Mouse (Mus musculus): Measurements from ENCODE around the gene Aars. TPM values are rescaled to one million over a fixed set of nuclear protein-coding genes. Genes with fewer than 3 reads are reported as not detected.
"Not testable (repeated sequence)": the region's sequence is repeated elsewhere in the genome, so short reads cannot be mapped to it uniquely, and the experiment has no call there.

The Aars gene
- 27.9 and 37.2 TPM in 2 replicates for polyA plus RNA-seq (2012; rRNA removed)

DNA sequence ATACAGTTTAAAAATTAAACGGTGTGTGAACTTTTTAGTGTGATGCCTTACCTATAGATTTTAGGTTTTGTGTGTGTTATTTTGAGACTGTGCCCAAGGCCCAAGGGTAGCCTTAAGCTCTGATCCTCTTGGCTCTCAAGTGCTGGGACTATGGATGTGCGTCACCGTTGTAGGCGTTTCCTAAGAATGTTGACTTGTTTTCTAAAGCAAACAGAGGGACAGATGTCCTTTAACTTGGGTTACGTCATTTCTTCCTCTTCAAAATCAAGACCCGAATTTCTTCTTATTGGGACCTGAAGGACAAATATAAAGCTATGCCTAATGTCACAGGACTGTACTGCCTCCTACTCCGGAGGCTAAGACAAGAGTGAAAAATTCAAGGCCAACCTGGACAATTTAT is at the start of gene Aars:
Aars (plus strand) TSS at position 229 of the 400 bp plus-strand sequence.
- DNase-seq (ENCODE audit: low read depth, low spot score) = no peak
- WGBS = 90% methylated on average over 7 of the region's 7 CpGs

DNA sequence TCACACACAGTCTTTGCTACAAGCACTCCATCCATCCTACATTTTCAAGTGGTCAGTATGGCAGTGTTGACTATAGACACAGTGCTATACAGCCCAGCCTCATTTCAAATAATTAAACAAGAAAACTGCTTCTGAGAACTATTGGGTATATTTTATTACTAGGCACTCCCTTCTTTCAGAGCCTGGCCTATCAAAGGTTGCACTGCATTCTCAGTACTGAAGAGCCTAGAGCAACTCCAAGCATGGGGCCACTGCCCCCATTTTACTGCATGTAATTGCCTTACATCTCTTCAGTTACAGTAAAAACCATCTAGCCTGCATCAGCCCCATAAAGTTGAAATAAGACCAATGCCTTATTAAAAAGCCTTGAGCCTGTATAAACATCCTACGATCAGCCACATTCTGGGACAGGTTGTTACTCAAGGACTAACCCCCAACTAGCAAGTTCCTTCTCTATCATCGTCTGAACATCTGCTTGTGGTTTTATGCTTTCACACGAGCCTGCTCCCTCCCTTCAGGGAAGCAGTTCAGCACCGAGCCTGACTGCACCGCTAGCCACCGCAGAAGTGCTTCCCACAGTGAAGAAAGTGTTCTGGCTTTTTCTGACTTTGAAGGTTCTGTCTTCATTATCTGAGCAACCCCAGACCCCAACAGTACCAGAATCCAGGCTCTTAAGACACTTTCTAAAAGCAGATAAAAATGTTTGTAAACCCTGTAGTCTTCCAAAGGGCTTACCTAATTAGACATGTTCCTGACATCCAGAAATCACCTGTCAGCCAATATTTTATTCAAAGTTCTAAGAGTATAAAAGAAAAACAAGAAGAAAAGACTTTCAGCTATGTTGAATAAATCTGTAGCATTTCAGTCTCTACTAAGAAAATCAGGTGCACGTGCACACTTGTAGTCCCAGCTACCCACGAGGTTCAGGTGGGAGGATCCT is 44.9 kb upstream of the Aars start:
- no peak for DNase-seq (ENCODE audit: low read depth, low spot score)
- 30% methylated on average over 8 of the region's 8 CpGs for WGBS

DNA sequence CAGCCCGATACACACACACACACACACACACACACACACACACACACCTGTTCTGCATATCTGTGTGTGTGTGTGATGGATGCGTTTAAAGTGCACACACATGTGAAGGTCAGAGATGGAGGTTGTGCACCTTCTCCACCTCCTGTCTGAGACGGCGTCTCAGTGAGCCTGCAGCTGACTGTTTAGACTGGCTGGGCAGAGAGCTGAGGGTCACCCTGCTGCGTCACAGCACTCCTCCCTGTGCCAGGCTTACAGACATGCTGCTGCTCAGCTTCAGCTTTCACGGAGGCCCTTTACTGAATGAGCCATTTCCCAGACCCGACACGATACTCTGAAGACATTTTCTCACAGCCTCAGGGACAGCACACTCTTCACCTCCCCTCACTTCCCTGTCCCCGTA is 42.9 kb upstream of the Aars start:
- DNase-seq (ENCODE audit: low read depth, low spot score) = no peak
- 92% methylated on average over 9 of the region's 9 CpGs for WGBS

DNA sequence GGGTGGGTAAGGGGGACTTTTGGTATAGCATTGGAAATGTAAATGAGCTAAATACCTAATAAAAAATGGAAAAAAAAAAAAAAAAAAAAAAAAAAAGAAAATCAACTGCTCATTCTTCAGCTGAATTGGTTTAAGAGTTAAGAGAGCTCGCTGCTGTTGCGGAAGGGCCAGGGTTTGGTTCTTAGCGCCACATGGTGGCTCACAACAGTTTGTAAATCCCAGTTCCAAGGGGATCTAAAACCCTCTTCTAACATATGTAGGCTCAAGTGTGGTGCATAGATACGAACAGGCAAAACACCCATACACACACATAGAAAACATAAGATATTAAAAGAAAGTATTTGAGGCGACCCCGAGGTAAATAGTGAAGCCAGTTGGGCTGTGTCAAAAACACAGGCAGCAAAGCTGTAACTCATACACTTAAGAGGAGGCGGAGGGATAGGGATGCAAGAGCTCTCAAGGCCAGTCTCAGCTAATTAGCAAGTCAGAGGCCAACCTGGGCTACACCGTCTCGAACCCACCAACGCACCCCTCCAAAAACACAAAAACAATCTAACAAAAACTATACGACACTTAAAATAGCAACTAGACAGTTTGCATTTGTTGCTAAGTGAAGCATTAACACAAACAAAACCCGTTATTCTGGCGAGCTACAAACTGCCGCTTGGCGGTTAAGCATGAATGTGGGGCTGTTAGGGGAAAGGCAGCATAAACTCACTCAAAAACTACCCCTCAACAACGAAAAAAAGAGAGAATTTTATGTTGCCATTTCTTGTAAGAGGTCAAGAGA is 36.1 kb upstream of the Aars start:
- DNase-seq (ENCODE audit: low read depth, low spot score) = no peak
- 32% methylated on average over 16 of the region's 16 CpGs for WGBS

DNA sequence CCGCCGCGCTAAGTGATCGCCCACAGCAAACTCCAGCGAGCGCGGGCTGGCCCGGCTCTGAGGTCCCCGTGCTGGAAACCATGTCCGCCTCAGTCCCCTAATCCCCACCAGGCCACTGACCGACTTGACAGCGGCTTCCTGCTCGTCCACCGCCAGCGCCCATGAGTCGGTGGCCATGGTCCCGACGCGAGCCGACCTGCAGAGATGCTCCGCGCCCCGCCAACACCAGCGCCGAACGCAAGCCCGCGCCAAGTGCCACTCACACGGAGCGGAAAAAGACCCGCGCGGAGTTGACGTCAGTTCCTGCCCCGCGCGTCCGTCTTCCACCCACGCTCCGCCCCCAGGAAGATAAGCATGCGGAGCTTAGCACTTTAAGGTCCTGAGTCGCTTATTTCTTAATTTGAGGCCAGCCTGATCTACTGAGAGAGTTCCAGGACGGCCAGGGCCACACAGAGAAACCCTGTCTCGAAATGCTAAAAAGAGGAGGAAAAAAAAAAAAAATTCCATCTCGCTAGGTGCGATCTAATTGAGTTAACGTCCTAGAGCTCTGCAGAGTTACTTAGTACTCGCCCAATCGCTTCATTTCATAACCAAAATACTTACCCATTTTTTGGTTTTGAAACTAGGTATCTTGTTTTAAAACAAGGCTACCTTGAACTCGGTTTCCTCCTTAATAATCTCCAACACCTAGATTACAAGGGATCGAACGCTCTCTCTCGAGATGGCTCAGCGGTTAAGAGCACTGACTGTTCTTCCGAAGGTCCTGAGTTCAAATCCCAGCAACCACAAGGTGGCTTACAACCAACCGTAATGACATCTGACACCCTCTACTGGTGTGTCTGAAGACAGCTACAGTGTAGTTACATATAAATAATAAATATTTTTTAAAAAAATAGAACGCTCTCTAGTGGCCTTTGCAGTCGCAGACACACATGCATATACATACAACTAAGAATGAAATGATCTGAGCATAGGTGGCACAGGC is 35.1 kb upstream of the Aars start, which contains the start of gene Ddx19a:
Ddx19a (minus strand) TSS at position 254 of the 985 bp plus-strand sequence.
- peak; percentile 78 for DNase-seq (ENCODE audit: low read depth, low spot score)
- WGBS = 3% methylated on average over 58 of the region's 58 CpGs

DNA sequence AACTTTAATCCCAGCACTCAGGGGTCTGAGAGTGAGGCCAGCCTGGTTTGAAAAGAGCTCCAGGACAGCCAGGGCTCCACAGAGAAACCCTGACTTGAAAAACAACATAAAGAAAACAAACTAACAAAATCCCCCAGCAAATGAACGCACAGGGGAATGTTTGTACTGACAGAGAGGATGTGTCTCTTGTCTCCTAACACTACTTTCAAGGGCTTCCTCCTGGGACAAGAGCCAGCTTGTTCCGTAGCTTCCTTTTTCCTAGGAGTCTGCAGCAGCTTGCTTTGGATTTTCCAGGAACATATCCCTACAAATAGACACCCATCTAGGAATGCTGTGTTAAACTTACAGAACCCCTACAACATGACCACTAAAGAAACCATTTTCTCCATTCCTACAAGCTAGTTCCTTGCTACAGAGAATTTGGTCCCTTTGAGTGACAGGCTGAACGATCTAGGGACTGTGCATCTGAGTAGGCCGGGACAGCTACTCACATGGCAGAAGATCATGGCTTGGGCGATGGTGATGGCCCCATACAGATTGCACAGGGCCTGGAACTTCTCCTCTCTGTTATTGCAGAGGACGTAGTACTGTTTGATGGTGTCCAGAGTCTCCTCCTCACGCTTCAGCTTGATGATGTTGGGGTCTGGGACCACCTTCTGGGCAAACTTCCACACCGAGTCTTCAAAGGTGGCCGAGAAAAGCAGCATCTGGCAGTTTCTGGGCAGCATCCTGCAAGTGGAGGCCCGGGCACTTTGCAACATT is 22.5 kb upstream of the Aars start:
- WGBS = 97% methylated on average over 9 of the region's 10 CpGs
- not testable (repeated sequence) for DNase-seq (ENCODE audit: low read depth, low spot score)

DNA sequence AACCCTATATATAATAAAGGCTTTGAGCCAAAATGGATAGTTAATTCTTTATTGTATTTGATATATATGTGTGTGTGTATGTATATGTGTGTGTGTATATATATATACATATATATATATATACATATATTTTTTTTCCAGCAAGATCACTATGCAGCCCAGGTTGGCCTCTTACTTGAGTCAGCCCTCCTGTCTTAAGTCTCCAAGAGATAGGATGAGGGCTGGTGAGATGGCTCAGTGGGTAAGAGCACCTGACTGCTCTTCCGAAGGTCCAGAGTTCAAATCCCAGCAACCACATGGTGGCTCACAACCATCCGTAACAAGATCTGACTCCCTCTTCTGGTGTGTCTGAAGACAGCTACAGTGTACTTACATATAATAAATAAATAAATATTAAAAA is 6.3 kb upstream of the Aars start:
- 81% methylated on average over 2 of the region's 2 CpGs for WGBS
- DNase-seq (ENCODE audit: low read depth, low spot score) = not testable (repeated sequence)

DNA sequence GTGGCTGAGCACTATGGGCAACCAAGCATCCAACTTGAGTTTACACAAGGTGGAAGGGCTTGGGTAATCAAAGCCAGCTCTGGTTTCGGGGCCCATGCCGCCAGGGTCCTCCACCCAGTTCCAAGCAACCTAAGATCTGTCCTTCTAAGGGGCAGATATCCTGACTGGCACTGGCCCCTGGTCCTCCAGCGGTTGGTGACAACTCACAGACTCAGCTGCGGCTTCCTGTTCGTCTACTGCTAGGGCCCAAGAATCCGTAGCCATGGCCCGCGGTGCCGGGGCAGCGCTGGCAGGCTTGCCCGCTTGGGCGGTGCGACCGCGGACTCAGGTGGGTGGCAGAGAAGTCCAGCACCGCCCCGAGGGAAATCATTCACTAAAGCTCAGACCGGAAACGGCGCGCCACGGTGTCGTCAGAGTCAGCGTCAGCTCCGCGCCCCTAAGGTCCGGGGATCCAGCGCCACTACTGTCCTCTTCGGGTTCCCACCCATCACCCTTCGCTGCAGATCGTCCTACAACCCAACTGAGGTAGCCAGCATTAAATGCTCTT is 5.5 kb upstream of the Aars start:
- under 1% methylated on average over 31 of the region's 31 CpGs for WGBS
- DNase-seq (ENCODE audit: low read depth, low spot score) = peak; percentile 75

DNA sequence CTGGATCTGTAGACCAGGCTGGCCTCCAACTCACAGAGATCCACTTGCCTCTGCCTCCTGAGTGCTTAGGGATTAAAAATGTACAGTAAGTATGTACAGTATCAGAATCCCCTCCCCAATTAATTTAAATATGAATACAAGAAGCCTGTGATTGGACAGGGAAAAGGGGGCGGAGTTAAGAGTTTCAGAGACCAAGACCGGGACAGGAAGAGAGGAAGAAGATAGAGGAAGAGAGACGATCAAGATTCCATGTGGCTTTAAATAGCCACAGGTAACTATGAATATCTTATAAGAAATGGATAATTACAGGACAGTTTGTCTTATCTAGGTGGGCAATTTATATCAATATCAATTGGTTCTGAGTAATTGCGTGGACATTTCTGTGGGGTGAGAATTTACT is 3.4 kb upstream of the Aars start:
- WGBS = 37% methylated on average over 4 of the region's 4 CpGs
- DNase-seq (ENCODE audit: low read depth, low spot score) = no peak

DNA sequence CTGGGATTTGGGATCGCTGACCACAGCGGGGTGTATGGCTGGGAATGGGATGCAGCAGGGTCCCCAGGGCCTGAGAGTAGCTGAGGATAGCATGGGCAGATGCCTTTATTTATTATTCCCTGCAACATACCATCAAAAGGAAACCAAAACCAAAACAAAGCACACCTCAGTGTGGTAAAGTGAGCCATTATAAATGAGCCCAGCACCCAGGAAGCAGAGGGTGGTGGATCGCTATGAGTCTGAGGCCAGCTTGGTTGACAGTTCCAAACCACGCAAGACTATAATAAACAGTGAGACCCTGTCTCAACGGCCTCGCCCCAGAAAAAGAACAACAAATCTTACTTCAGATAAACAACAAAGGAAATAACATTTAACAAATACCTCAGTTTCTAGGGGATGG is 2.9 kb upstream of the Aars start:
- WGBS = 70% methylated on average over 6 of the region's 6 CpGs
- no peak for DNase-seq (ENCODE audit: low read depth, low spot score)

DNA sequence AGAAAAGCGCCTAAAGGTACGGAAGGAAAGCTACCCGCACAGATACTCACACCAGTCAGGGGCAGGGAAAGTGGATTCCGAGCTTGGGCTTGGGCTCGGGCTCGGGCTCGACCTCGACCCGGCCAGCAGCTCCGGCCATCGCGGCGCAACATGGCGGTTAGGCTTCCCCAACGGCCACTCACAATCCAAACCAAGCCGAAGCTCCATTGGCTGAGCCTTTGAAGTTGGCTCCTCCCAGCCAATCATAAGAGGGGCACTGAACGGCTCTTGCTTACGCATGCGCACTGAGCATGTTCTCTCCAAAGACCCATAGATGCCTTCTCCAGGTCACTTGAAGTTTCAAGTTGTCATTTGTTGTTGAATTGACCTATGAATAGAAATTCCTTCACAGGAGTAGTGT is 1.4 kb upstream of the Aars start, which contains the start of gene Ddx19b:
Ddx19b (minus strand) TSS at position 180 of the 400 bp plus-strand sequence.
- 97% methylated on average over 19 of the region's 19 CpGs for WGBS
- no peak for DNase-seq (ENCODE audit: low read depth, low spot score)

DNA sequence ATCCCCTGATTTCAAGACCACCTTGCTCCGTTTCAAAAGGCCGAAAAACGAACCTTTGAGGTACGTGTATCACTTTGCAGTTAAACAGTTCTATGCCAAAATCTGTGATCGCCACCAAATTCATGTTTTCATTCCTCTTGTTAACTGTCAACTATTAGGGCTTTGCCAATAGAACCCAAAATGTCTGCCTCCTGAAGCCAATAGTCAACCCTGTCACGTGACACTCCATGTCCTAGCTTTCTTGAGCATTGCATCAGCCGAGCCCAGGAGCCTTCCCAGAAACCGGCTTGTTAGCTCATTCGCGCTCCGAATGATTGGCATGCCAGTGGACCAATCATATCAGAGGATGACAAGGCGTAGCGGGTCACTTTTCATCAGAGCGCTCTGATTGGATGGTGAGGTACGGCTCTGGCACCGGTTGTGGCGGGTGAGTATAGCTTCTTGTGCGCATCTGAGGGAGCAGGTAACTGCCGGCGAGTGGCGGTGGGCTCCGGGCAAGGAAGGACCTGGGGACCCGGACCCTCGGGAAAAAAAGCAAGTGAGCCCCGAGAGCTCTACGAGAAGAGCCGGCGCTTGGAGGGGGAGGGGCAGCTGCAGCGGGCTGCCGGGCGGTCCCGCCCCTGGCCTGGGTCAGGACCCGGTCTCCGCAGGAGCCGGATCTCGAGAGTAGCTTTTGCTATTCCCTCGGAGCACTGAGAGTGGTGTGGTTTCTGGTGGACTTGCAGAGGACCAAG is 705 bp downstream of the Aars start:
- WGBS = 7% methylated on average over 37 of the region's 37 CpGs
- DNase-seq (ENCODE audit: low read depth, low spot score) = peak; percentile 100

DNA sequence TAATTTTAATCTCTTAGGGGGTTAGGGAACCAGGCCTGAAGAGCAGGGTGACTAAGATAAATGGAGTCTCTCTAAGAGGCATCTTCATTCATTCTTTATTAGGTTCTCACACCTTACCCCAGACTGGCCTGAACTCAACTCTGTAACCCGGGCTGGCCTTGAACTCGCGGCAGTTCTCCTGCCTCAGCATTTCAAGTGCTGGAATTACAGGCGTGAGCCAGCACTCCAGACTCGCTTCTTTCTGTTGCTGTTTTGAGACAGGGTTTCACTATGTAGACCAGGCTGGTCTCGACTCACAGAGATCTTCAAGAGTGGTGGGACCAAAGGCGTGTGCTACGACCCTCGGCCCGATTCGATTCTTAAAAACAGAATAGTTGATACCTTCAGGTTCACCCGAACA is 1.3 kb downstream of the Aars start:
- no peak for DNase-seq (ENCODE audit: low read depth, low spot score)
- WGBS = 13% methylated on average over 12 of the region's 12 CpGs

DNA sequence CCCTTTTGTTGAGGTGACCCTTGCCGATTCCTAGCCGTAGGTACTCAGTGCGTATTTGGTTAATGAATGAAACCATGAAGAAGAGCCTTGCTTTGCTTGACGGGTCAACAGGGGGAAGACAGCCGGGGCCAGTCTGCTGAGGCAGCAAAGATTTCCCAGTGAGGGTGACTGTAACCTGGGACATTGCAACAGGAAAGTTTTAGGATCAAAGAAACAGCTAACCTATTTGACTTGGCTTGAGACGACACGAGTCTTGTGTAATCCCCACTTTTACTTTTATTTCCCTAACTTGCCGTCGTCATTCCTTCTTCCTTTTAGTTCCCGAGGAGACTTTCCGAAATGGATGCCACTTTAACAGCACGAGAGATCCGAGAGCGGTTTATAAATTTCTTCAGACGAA is 3.6 kb downstream of the Aars start:
- WGBS = 92% methylated on average over 15 of the region's 15 CpGs
- no peak for DNase-seq (ENCODE audit: low read depth, low spot score)

DNA sequence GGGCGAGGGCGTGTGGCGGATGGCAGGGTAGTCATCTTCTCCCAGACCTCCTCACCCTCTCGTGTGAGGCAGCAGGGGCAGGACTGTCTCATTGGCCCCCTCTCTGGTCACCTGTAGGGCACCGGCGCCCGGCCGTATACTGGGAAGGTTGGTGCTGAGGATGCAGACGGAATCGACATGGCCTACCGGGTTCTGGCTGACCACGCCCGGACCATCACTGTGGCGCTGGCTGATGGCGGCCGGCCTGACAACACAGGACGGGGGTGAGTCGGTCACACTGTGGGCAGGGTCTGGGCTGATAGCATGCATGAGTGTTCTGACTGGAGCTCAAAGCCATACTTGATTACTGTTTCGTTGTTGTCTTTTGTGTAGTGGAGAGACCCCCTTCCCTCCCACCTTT is 9.6 kb downstream of the Aars start:
- DNase-seq (ENCODE audit: low read depth, low spot score) = no peak
- WGBS = 96% methylated on average over 19 of the region's 19 CpGs

DNA sequence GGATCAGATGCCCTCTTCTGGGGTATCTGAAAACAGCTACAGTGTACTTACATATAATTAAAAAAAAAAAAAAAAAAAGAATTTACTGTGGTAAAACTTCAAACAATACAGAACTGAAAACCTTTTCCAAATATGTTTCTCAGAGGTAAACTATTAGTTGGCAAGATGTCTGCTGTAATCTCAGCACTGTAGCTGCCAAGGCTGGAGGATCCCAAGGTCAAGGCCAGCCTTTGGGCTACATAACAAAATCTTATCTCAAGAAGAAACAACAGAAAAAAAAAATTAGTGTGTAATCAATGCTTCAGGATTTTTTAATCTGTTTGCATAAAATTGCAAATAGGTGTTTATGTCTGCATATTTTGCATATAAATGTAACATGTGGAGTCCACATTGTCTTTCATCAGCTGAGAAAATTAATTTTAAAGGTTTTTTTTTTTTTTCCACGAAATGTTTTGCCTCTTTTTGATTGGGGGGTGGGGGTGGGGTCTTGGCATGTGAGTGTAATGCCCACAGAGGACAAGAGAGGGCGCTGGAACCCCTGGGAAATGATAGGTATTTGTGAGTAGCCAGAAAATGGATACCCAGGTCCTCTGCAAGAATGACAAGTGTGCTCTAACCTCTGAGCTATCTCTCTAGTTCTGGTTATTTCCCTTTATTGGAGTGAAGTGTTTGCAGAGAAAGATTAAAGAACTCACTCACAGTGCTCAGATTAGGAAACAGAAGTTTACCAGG is 11.2 kb downstream of the Aars start:
- no peak for DNase-seq (ENCODE audit: low read depth, low spot score)
- 43% methylated on average over 2 of the region's 2 CpGs for WGBS

DNA sequence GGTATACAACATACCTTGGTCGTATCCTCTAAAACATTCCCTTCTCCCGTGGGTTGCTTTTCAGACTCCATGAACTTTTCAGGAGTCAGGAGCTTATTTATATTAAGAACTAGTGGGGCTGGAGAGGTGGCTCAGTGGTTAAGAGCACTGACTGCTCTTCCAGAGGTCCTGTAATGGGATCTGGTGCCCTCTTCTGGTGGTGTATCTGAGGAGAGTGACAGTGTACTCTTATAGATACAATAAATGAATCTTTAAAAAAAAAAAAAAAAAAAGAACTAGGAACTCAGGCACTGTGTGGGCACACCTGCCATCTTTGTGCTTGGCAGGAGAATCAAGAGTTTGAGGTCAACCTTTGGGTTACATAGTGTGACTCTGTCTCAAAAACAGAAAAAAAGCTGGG is 15.8 kb downstream of the Aars start:
- 95% methylated on average over 2 of the region's 2 CpGs for WGBS
- no peak for DNase-seq (ENCODE audit: low read depth, low spot score)

All from large intestine, adult 2 months (tissue).